Mouse (Mus musculus) neural tube, embryonic 14.5 days (tissue): ENCODE measurements around the gene Tti1. TPM values are rescaled to one million over a fixed set of nuclear protein-coding genes. Genes with fewer than 3 reads are reported as not detected.

Experiments
- ATAC-seq: fragments of 200-750 bp; cut with Nextera tagmentation; 2 replicates; pipeline ENCODE4 v1.8.0; 2017; ENCODE audit warnings: low read depth, mild to moderate bottlenecking, moderate TSS enrichment, moderate library complexity
- H3K27ac ChIP-seq: fragments of 300-500 bp; sonication (generic); 2 replicates; pipeline ENCODE4 v1.5.1; 2014; ENCODE audit warnings: low read depth, mild to moderate bottlenecking, control low read depth, low read length, moderate library complexity, mixed read lengths
- H3K27me3 ChIP-seq: fragments of 300-500 bp; sonication (generic); 2 replicates; pipeline ENCODE4 v1.6.1; 2014; ENCODE audit warnings: low read length; ENCODE audit not compliant: control insufficient read depth, insufficient read depth
- H3K36me3 ChIP-seq: fragments of 300-500 bp; sonication (generic); 2 replicates; pipeline ENCODE4 v1.6.1; 2014; ENCODE audit warnings: low read length, mixed read lengths; ENCODE audit not compliant: control insufficient read depth, insufficient read depth
- H3K4me1 ChIP-seq: fragments of 300-500 bp; sonication (generic); 2 replicates; pipeline ENCODE4 v1.6.1; 2014; ENCODE audit warnings: low read length; ENCODE audit not compliant: control insufficient read depth, insufficient read depth
- H3K4me2 ChIP-seq: fragments of 300-500 bp; sonication (generic); 2 replicates; pipeline ENCODE4 v1.6.1; 2014; ENCODE audit warnings: mild to moderate bottlenecking, low read depth, low read length, control low read depth
- H3K4me3 ChIP-seq: fragments of 300-500 bp; sonication (generic); 2 replicates; pipeline ENCODE4 v1.5.1; 2014; ENCODE audit warnings: low read depth, low read length, control low read depth, mixed read lengths
- H3K9ac ChIP-seq: fragments of 300-500 bp; sonication (generic); replicated peaks from 2 replicates; pipeline ENCODE4 v1.6.1; 2014; ENCODE audit warnings: low read depth, mild to moderate bottlenecking, control low read depth, low read length, mixed read lengths
- H3K9me3 ChIP-seq: fragments of 300-500 bp; sonication (generic); 2 replicates; pipeline ENCODE4 v1.6.1; 2016; ENCODE audit warnings: low read length; ENCODE audit not compliant: control insufficient read depth
- WGBS: fragments of 180-500 bp; shearing (Covaris S2); extraction: QIAGEN DNeasy Blood & Tissue Kit; methylation state at CpG from one replicate; pipeline ENCODE4 v1.1.7; 2014; 5-methylcytosine and 5-hydroxymethylcytosine counted together
- polyA plus RNA-seq: library from polyadenylated mRNA; unstranded; fragments of >200 nt; fragmentation: Nextera tagmentation; extraction: Ambion mirVana; gene quantifications from 2 replicates; pipeline ENCODE4 v1.2.1, GENCODE M21; 2014

Gene Tti1
- polyA plus RNA-seq, result 13.8 and 16.9 TPM in 2 replicates

DNA sequence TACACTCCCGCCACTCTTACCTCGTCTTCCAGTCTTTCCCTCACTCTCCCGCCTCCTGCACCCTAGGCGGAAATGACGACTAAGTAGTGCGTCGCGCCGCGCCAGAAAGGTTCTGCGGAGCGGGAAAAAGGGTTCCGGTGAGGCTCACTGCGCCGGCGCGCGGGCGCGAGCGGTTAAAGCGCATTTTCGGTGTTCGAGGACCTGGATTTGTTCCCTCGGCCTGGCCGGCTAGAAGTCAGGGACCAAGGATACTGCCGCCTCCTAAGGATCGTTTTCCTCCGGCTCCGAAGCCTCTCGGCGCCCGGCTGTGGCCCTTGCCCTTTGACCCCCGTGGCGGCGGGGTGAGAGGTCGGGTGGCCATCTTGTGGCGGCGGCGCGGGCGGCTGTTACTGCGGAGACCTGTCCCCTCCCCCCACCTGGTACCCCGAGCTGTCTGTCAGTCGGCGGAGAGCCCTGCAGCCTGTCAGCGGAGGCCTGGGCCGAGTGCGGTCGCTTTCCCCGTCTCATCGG lies at the start of gene Tti1, which contains the start of gene Rprd1b:
TSS of gene Tti1 (minus strand) at position 80 of the 510 bp plus-strand sequence.
TSS of gene Rprd1b (plus strand) at position 144 of the 510 bp plus-strand sequence.
- H3K27ac ChIP-seq, result peak within 1 kb of the TSS; percentile 89

DNA sequence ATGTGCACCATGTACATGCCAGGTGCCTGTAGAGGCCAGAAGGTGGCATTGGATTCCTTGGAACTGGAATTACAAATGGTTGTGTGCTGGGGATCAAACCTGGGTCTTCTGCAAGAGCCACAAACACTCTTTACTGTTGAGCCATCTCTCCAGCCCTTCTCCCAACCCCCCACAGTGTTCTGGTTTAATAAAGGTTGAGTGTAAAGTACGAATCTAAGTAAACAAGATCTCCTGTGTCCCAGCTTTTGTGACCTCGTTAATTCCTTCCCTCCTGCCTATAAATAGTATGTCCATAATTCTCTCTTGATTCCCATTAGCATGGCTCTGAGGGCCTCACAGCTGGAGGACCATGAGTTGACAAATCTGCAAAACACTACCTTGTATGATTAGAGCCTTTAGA lies 49.7 kb upstream of the Tti1 start:
- Histone ChIP-seq H3K27ac (no peak overlapping the region), H3K9me3 (no peaks in the 10 kb centered on the region), H3K4me2 (no peak overlapping the region), H3K36me3 (peaks cover 24% of the 10 kb centered on the region), H3K9ac (no peak overlapping the region), H3K27me3 (no peaks in the 10 kb centered on the region), H3K4me3 (no peak overlapping the region), H3K4me1 (no peaks in the 10 kb centered on the region)
- ATAC-seq, result no peak
- WGBS, result 52% methylated on average over 2 of the region's 2 CpGs

More for the DNA sequence above, at the start of gene Tti1, which contains the start of gene Rprd1b:
- no peaks in the 10 kb centered on the region for H3K36me3 ChIP-seq
- peak; percentile 95 for ATAC-seq
- 0% methylated on average over 52 of the region's 52 CpGs for WGBS
- peak within 1 kb of the TSS; percentile 77 for H3K4me3 ChIP-seq
- peak within 1 kb of the TSS; percentile 81 for H3K9ac ChIP-seq
- H3K4me1 ChIP-seq, result peaks cover 35% of the 10 kb centered on the region
- no peaks in the 10 kb centered on the region for H3K9me3 ChIP-seq
- H3K27me3 ChIP-seq, result no peaks in the 10 kb centered on the region
- peak within 1 kb of the TSS; percentile 80 for H3K4me2 ChIP-seq

DNA sequence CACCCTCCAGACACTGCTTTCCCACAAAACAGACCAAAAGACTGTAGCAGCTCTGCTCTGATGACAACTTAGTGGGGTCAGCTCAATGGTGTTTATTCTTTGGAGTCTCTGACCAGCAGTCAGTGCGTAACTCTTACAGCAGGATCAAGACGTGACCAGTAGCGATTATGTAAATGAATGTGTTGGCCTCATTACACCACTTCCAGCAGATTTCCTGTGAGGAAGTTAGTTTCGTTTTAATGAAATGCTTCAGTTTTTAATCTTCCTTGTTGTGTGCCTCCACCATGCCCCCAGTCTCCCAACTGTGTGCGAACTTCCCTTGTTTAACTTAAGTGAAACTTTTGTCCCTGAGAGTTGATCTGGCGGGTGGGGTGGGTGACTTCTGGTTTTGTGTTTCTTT lies 48.5 kb upstream of the Tti1 start:
- H3K27ac ChIP-seq, result no peak overlapping the region
- peaks cover 29% of the 10 kb centered on the region for H3K36me3 ChIP-seq
- no peaks in the 10 kb centered on the region for H3K27me3 ChIP-seq
- no peak overlapping the region for H3K4me2 ChIP-seq
- WGBS, result 89% methylated on average over 6 of the region's 6 CpGs
- no peak overlapping the region for H3K9ac ChIP-seq
- H3K9me3 ChIP-seq, result no peaks in the 10 kb centered on the region
- ATAC-seq, result no peak
- no peaks in the 10 kb centered on the region for H3K4me1 ChIP-seq
- H3K4me3 ChIP-seq, result no peak overlapping the region

DNA sequence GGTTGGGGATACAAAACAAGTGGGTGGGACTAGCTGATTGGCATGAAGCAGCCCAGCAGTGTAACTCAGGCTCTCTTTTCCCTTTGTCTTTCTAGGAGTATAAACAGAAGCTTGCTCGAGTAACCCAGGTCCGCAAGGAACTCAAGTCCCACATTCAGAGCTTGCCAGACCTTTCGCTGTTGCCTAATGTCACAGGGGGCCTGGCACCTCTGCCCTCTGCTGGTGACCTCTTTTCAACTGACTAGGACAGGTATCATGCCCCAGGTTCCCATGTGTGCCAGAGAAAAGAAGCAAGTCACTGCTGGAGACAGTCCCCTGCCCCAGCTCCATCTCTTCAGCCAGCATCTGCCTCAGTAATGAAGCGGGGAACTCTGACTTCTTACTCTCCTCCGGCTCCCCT lies 46.6 kb upstream of the Tti1 start:
- Histone ChIP-seq H3K4me1 (no peaks in the 10 kb centered on the region), H3K27ac (no peak overlapping the region), H3K27me3 (no peaks in the 10 kb centered on the region), H3K9me3 (no peaks in the 10 kb centered on the region), H3K4me2 (no peak overlapping the region), H3K4me3 (no peak overlapping the region), H3K36me3 (peaks cover 29% of the 10 kb centered on the region), H3K9ac (no peak overlapping the region)
- WGBS, result 90% methylated on average over 5 of the region's 5 CpGs
- no peak for ATAC-seq

DNA sequence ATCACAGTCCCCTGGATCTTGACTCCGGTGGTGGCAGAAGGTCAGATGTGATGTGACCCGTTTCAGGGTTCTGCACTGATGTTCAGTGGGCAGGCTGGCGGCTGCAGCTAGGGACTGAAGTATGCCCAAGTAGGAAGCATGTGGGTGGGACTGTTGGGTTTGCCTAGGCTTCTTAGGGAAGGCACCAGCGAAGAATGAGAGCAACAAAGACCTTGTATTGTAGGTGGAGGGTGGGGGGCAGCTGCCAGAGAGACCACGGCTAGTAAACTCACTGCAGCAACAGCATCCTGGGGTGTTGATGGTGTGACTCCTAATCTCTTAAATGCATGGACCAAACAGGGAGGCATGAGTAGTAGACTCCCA lies 43.4 kb upstream of the Tti1 start:
- no peak overlapping the region for H3K27ac ChIP-seq
- 89% methylated on average over 5 of the region's 5 CpGs for WGBS
- H3K9me3 ChIP-seq, result no peaks in the 10 kb centered on the region
- H3K9ac ChIP-seq, result no peak overlapping the region
- peaks cover 30% of the 10 kb centered on the region for H3K36me3 ChIP-seq
- no peaks in the 10 kb centered on the region for H3K27me3 ChIP-seq
- H3K4me3 ChIP-seq, result no peak overlapping the region
- H3K4me1 ChIP-seq, result no peaks in the 10 kb centered on the region
- H3K4me2 ChIP-seq, result no peak overlapping the region
- ATAC-seq, result no peak

DNA sequence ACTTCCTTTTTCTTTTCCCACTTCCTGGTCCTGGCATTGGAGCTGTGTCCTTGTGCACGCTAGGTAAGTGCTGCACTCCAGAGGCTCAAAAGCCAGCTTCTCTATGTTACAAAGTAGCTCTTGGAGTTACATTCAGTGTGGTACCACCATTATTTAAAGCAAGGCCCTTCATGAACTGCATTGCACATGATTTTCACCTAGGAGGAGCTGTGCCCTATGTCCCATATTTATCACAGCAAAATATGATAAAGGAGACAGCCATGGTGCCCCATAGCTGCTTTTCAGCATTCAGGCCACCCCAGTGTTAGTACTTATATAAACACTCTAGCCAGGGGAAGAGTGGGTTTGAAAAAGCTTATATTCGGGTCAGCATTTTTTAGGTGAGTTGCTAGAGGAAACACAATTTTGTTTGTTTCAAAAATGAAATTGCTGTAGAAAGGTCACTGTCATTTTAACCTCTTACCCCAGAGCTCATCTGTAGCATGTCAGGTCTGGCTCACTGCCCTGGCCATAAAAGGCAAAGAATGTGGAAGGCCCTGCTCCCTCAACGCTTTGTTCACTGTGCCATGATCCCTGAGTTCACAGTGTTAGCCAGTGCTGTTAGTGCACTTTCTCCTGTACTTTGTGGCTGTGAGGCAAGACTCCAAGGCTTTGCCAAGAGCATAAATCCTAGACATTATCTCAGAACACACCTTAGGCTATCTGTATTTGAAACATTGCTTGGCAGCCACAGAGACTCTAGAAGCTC lies 42.8 kb upstream of the Tti1 start:
- H3K9ac ChIP-seq, result no peak overlapping the region
- H3K4me1 ChIP-seq, result no peaks in the 10 kb centered on the region
- no peak overlapping the region for H3K27ac ChIP-seq
- peaks cover 24% of the 10 kb centered on the region for H3K36me3 ChIP-seq
- no peak for ATAC-seq
- WGBS, result 83% methylated on average over 3 of the region's 3 CpGs
- no peak overlapping the region for H3K4me2 ChIP-seq
- H3K4me3 ChIP-seq, result no peak overlapping the region
- H3K9me3 ChIP-seq, result no peaks in the 10 kb centered on the region
- H3K27me3 ChIP-seq, result no peaks in the 10 kb centered on the region

DNA sequence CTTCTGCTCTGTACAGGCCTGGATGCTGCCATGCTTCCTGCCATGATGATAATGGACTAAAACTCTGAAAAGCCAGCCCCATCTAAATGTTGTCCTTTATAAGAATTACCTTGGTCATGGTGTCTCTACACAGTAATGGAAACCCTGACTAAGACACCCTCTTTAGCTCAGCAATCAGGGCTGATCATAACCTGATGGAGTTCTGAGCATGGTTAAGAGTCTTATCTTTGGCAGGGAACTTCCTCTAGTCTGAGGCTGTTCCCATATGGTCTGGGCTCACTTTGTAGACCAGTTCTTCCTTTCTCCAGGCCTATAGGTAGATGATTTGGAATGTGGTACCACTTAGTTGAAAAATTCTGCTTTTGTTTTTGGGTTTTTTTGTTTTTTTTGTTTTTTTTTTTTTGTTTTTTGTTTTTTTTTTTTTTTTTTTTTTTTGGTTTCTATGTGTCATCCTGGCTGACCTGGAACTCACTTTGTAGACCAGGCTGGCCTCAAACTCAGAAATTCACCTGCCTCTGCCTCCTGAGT lies 40.3 kb upstream of the Tti1 start:
- H3K27ac ChIP-seq, result no peak overlapping the region
- no peak overlapping the region for H3K4me2 ChIP-seq
- H3K27me3 ChIP-seq, result no peaks in the 10 kb centered on the region
- ATAC-seq, result no peak
- no peaks in the 10 kb centered on the region for H3K9me3 ChIP-seq
- H3K9ac ChIP-seq, result no peak overlapping the region
- no peak overlapping the region for H3K4me3 ChIP-seq
- H3K4me1 ChIP-seq, result no peaks in the 10 kb centered on the region
- H3K36me3 ChIP-seq, result peaks cover 16% of the 10 kb centered on the region; the same call in 1 of the 2 replicates

DNA sequence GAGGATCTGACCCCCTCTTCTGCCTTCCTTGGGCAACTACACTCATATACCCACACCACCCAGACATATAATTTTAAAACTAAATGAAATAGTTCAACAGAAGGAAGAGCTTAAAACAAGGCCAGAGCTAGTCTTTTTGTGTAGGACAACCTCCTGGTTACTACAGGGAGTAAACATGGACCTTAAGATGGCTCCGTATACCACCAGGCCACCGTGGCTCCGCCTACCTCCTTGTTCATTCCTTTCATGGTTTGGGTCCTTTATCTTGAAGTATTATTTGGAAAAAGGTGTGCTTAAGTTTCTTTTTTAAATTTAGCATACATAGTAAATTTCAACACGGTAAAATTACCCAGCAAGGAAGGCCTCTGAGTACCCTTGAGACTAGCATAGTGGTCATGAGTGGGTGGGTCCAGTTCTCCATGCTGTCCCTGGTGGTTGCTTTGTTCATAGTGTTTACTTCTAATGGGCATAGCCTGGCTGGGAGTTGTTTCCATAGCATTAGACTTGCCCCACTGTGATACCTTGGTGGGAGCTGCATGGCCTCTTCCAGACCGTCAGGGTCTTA lies 39.1 kb upstream of the Tti1 start:
- ATAC-seq, result no peak
- Histone ChIP-seq H3K9me3 (no peaks in the 10 kb centered on the region), H3K27me3 (no peaks in the 10 kb centered on the region), H3K27ac (no peak overlapping the region), H3K36me3 (peaks cover 10% of the 10 kb centered on the region; the same call in 1 of the 2 replicates), H3K4me3 (no peak overlapping the region), H3K4me1 (no peaks in the 10 kb centered on the region), H3K4me2 (no peak overlapping the region), H3K9ac (no peak overlapping the region)
- WGBS, result 97% methylated on average over 5 of the region's 5 CpGs

DNA sequence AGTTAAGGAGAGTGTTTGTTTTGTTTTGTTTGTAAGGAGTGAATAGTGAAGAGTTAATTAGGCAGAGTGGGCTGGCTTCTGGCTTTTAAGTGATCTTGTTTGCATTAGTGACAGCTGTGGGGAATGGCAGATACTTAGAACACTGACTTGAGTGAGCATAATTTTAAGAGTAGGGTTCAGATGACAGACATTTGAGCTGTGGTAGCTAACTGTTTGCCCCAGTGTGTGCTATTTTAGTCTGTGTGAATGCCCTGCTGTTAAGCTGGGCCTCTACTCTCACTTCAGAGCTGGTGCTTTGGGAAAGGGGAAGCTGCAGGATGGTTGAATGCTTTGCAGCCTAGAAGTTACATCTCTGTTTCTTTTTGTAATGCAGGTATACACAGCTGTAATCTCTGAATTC lies 38.2 kb upstream of the Tti1 start:
- no peak for ATAC-seq
- H3K36me3 ChIP-seq, result peaks cover 11% of the 10 kb centered on the region

More for the DNA sequence above, 38.2 kb upstream of the Tti1 start:
- H3K27me3 ChIP-seq, result no peaks in the 10 kb centered on the region
- no peaks in the 10 kb centered on the region for H3K9me3 ChIP-seq
- no peaks in the 10 kb centered on the region for H3K4me1 ChIP-seq
- no peak overlapping the region for H3K4me2 ChIP-seq
- H3K9ac ChIP-seq, result no peak overlapping the region
- no peak overlapping the region for H3K4me3 ChIP-seq
- no peak overlapping the region for H3K27ac ChIP-seq
